Mouse (Mus musculus) megakaryocyte, embryonic 14.5 days (primary cell): Measurements from ENCODE around the gene 2210010C04Rik.

ENCODE experiments used
- FLI1 ChIP-seq: IDR thresholded peaks from 2 replicates; pipeline ENCODE4 v1.6.1; 2012; ENCODE audit warnings: low read length, inconsistent platforms, mixed read lengths
- GATA1 ChIP-seq: IDR thresholded peaks from 3 replicates; pipeline ENCODE4 v1.6.1; 2012; ENCODE audit warnings: mixed read lengths, low read length, inconsistent platforms, borderline replicate concordance

DNA sequence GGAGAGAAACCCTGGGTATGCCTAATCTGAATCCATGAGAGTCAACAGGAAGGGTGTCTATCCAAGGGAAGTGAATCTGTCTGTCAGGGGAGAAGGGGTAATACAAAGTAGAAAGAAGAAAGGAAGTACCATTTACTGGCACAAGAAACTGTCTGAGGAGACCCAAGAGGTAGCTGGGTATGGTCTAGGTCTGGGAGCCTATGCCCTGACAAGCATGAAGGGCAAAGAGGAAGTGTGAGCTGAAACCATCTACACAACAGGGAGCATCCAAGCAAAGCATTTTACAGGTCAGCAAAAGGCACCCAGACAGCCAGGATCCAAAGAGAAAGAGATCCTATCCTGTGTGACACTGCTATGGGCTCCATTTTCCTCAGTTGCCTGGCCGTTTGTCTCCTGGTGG, 11.9 kb upstream of the 2210010C04Rik start:
- TF ChIP-seq FLI1 (no peak), GATA1 (no peak)
